Mouse (Mus musculus) cortical plate, adult 2 months (tissue): ENCODE measurements around the gene Gm42791. TPM values are rescaled to one million over a fixed set of nuclear protein-coding genes. Genes with fewer than 3 reads are reported as not detected.

Experiments used
- H3K27ac ChIP-seq: fragments of 200-500 bp; 2 replicates; pipeline ENCODE4 v1.5.1; 2012; ENCODE audit warnings: low read length, control low read depth, inconsistent platforms; ENCODE audit not compliant: insufficient read depth
- H3K4me1 ChIP-seq: fragments of 200-500 bp; 2 replicates; pipeline ENCODE4 v1.6.1; 2011; ENCODE audit warnings: low read length; ENCODE audit not compliant: control insufficient read depth, insufficient read depth
- H3K4me3 ChIP-seq: fragments of 200-500 bp; 2 replicates; pipeline ENCODE4 v1.5.1; 2011; ENCODE audit warnings: mild to moderate bottlenecking, low read length, control low read depth; ENCODE audit not compliant: insufficient read depth
- CTCF ChIP-seq: fragments of 200-500 bp; IDR thresholded peaks from 2 replicates; pipeline ENCODE4 v1.5.1; 2011; ENCODE audit warnings: mild to moderate bottlenecking, control low read depth, low read length; ENCODE audit not compliant: insufficient read depth; ENCODE audit errors: extremely low read depth
- POLR2A ChIP-seq: fragments of 200-500 bp; IDR thresholded peaks from 2 replicates; pipeline ENCODE4 v1.6.1; 2011; ENCODE audit warnings: mild to moderate bottlenecking, low read length, control low read depth; ENCODE audit not compliant: insufficient read depth; ENCODE audit errors: extremely low read depth
- polyA plus RNA-seq: library from polyadenylated mRNA; depleted of rRNA; stranded (reverse); fragments of >200 nt; gene quantifications from 2 replicates; pipeline ENCODE4 v1.2.3, GENCODE M21; 2012

The Gm42791 gene
- polyA plus RNA-seq, 1 experiment, result not detected

GRCm38 (mm10) chr5:148945735-148946134 lies 49.2 kb downstream of the Gm42791 start:
- Histone ChIP-seq H3K27ac (no peak overlapping the region), H3K4me3 (no peak overlapping the region), H3K4me1 (0 out of 2 replicates have a peak, but pooled peaks cover 1% of the 10 kb centered on the region)
- no peak for TF ChIP-seq CTCF

- H3K27ac ChIP-seq, result no peak overlapping the region
- no peak overlapping the region for H3K4me3 ChIP-seq
- TF ChIP-seq CTCF (no peak), POLR2A (no peak)
- H3K4me1 ChIP-seq, result 0 out of 2 replicates have a peak, but pooled peaks cover 1% of the 10 kb centered on the region
Measured at GRCm38 (mm10) chr5:148944024-148944423, 50.9 kb downstream of the Gm42791 start.

GRCm38 (mm10) chr5:148943444-148943843 lies 51.5 kb downstream of the Gm42791 start:
- no peak for TF ChIP-seq POLR2A
- TF ChIP-seq CTCF, result no peak
- H3K4me1 ChIP-seq, result 0 out of 2 replicates have a peak, but pooled peaks cover 1% of the 10 kb centered on the region
- no peak overlapping the region for H3K4me3 ChIP-seq
- H3K27ac ChIP-seq, result no peak overlapping the region

GRCm38 (mm10) chr5:148942957-148943356 lies 52.0 kb downstream of the Gm42791 start:
- 0 out of 2 replicates have a peak, but pooled peaks cover 1% of the 10 kb centered on the region for H3K4me1 ChIP-seq
- H3K4me3 ChIP-seq, result no peak overlapping the region
- no peak for TF ChIP-seq POLR2A
- 0 out of 2 replicates have a peak, but pooled peaks have one; percentile 1 for TF ChIP-seq CTCF
- H3K27ac ChIP-seq, result no peak overlapping the region

GRCm38 (mm10) chr5:148942305-148942704 lies 52.6 kb downstream of the Gm42791 start:
- Histone ChIP-seq H3K27ac (no peak overlapping the region), H3K4me1 (0 out of 2 replicates have a peak, but pooled peaks cover 1% of the 10 kb centered on the region), H3K4me3 (no peak overlapping the region)
- no peak for TF ChIP-seq POLR2A
- TF ChIP-seq CTCF, result peak; percentile 24; the same call in 1 of the 2 replicates

GRCm38 (mm10) chr5:148941867-148942266 lies 53.1 kb downstream of the Gm42791 start:
- Histone ChIP-seq H3K27ac (no peak overlapping the region), H3K4me3 (no peak overlapping the region), H3K4me1 (0 out of 2 replicates have a peak, but pooled peaks cover 1% of the 10 kb centered on the region)
- TF ChIP-seq CTCF, result no peak
- TF ChIP-seq POLR2A, result no peak

- H3K4me3 ChIP-seq, result no peak overlapping the region
- no peaks in the 10 kb centered on the region for H3K4me1 ChIP-seq
- H3K27ac ChIP-seq, result no peak overlapping the region
- TF ChIP-seq POLR2A (no peak), CTCF (no peak)
Measured at GRCm38 (mm10) chr5:148939948-148940382, 55.0 kb downstream of the Gm42791 start.

GRCm38 (mm10) chr5:148936516-148936951 lies 58.4 kb downstream of the Gm42791 start:
- TF ChIP-seq POLR2A (no peak), CTCF (no peak)

GRCm38 (mm10) chr5:148935871-148936270 lies 59.1 kb downstream of the Gm42791 start:
- Histone ChIP-seq H3K4me3 (no peak overlapping the region), H3K27ac (no peak overlapping the region), H3K4me1 (no peaks in the 10 kb centered on the region)
- TF ChIP-seq CTCF (no peak), POLR2A (no peak)

More at GRCm38 (mm10) chr5:148936516-148936951, 58.4 kb downstream of the Gm42791 start:
- Histone ChIP-seq H3K4me3 (no peak overlapping the region), H3K27ac (no peak overlapping the region), H3K4me1 (no peaks in the 10 kb centered on the region)

GRCm38 (mm10) chr5:148935071-148935821 lies 59.7 kb downstream of the Gm42791 start:
- no peak overlapping the region for H3K4me3 ChIP-seq
- H3K27ac ChIP-seq, result no peak overlapping the region
- H3K4me1 ChIP-seq, result no peaks in the 10 kb centered on the region
- no peak for TF ChIP-seq POLR2A
